Mouse (Mus musculus) cerebellum, adult 11-12 months (tissue): ENCODE results near the gene Frmd8.
"Not testable (repeated sequence)": the region's sequence is repeated elsewhere in the genome, so short reads cannot be mapped to it uniquely, and the experiment has no call there.

ENCODE experiments used
- DNase-seq: peaks from one replicate; pipeline ENCODE4 v3.0.0; 2022

Frmd8 gene

DNA sequence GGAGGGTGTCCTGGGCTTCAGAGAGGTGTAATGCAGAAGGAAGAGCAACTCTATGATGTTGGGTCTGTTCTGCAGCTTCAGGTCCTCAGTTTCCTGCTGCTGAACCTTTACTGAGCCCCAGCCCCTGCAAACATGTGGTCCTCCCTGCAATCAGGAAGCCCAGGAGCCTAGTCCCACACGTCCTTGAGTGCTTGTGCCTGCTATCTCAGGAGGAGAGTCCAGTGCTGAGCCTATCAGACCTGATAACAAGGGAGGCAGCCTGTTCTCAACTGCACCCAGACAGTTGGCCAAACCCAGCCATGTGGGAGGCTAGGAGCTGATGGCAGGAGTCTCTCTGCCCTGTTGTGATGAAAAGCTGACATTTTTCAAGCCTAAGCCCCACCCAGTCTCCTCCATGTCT is 8.9 kb upstream of the Frmd8 start:
- DNase-seq: no peak

DNA sequence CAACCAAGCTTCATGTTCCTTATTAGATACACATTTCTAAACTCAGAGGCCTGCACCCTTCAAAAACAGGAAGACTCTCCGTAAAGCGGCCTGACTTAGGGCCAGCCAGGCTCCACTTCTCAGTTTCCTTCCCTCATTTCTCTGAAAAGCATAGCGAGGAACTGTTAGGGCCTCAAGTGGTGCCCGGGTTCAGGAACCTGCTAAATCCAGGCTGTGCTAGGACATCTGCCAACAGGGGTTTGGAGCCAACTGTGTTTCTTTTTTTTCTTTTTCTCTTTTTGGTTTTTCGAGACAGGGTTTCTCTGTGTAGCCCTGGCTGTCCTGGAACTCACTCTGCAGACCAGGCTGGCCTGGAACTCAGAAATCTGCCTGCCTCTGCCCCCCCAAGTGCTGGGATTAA is 7.0 kb upstream of the Frmd8 start:
- not testable (repeated sequence) for DNase-seq

DNA sequence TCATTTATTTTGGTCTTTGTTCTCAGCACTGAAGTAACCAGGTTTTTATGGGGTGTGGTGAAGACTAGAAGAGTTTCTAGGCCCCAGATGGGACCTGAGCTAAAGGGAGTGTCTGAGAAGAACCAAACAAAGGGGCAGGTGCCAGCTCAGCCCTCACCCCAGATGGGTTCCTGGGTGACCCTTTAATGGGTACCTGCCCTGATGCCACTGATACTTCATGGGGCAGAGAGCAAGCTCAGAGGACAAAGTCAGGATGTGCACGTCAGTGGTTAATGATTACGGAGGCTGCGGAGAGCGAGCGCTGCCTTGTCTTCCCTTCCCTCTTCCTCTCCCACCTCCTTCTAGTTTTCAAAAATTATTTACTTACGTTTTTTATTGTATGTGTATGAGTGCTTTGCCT is 6.1 kb upstream of the Frmd8 start:
- DNase-seq: no peak

DNA sequence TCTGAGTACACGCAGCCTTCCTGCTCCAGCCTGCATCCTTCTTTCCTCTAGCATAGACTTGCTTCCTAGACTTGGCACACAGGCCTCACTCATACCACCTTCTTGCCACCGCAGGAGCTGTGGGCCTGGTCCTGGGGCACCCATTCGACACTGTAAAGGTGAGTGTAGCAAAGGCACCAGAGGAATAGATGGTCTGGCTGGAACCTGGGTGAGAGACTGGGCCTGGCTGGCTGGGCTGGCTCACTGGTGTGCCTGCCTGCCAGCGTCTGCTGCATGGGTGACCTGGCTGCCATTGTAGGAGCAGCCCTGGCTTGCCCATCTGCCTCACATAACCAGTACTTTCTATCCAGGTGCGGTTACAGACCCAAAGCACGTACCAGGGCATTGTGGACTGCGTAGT is 4.7 kb upstream of the Frmd8 start:
- no peak for DNase-seq

DNA sequence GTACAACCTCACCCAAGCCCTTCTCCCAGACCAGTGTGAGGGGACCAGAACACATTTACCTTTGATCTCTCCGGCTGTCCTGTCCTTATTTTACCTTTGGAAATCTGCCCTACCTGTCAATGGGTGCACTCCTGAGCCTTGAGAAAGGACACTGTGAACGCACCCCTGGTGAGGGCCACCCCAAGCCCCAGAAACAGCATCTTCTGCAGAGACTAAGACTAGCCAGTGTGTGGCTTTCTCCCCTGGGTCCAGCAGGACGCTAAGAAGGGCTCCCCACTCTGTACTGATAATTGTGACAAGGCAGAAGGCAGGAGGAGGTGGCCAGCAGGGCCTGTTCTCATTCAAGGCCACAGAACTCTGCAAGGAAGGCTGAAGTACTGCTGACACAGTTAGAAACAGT is 3.8 kb upstream of the Frmd8 start:
- DNase-seq: no peak

DNA sequence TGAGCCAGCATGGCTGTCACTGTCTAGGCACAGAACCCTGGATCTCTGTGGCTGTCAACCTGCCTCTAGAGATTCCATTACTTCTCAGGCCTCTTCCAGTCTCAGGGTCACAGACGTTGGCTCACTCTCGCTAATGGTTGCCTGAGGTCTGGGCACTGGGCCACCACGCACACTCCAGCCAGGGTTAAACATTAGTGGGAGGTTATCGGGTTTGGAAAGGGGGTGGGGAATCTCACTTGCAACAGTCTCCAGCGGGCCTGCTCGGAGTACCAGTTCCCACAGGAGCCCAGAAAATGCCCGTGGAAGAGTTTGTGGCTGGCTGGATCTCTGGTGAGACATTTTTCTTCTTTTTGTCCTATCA is 3.3 kb upstream of the Frmd8 start:
- DNase-seq: no peak

DNA sequence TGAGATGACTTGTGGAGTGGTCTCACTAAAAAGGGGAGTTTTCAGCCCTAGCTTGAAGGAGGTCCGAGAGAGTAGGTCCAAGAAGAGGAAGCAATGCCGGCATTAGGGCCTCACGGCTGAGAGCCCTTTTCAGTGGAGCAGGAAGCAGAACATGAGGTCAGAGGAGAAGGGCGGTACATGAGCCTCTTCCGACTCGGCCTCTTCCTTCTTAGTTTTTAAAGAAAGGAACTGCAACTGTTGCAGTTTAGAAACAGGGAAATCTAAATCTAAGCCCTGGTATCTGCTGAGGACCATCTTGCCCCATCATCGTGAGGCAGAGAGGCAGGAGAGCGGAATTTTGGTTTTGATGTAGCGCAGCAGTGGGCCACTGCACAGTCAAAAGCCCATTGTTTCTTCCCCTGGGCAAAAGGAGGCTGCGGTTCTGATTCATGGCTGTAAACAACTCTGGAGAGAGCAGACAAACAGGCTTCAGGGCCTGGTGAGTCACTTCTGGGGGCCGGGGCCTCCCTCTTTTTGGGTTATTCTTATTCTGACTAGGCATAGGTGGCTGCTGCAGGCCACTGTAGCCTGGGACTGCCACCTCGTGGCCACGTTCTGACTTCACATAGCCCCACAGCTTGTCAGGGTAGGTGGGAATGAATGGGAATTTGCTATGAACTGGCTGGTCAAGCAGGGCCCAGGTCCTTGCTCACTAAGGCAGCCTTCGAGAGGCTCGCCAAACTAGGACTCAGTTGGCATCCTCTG is 2.7 kb upstream of the Frmd8 start, which contains the start of gene Slc25a45:
Gene Slc25a45 (plus strand): TSS at position 191 of the 744 bp plus-strand sequence.
- DNase-seq: peak; percentile 74

DNA sequence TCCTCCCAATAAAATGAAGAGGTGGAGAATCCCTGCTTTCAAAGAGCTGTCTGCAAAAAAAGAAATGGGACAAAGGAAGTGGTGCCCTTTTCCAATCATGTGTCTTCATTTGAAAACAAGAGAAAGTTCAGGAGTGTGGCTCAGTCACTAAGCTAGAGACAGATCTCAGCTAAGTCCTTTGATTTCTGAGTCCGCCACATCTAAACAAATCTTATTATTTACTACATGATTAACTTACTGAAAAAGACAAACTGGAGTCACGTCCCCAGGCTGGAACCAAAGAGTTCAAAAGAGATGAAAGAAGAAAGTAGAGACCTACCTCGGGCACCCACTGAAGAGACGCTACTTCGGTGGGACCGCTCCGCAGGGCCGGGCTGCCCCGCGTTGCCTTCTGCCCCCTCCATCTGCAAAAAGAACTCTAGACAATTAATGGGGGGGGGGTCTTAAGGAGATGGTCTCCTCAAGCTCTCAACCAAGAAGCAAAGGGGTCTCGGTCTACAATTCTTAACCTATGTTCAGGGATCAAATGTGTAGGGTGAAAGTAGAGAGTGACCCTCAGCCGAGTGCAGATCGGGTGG is 594 bp downstream of the Frmd8 start:
- no peak for DNase-seq

DNA sequence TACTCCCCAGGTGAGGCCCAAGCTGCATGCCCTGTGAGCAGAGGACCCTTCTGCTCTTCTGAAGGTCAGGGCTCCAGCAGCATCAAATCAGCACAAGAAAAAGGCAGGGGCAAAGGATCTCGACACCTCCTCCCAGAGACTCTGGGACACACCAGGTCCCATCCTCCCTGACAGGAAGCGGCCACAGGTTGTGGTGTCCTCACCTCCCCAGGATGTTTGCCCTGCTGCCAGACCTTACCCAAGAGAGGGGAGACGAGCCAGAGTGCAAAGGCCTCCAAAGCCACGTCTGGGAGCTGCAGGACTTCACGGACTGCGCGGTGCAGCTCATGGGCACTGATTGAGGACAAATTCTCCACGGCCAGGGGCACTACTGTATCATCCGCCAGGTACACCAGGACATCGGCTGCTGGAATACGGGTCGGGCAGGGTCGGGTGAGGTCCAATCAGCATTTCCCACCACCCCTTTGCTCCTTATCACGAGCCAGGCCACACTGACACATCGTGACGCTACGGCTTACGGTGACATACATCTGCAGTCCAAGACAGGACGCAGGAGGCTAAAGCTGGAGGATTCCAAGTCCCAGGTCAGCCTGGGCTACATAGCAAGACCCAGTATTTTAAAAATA is 2.0 kb downstream of the Frmd8 start:
- no peak for DNase-seq

DNA sequence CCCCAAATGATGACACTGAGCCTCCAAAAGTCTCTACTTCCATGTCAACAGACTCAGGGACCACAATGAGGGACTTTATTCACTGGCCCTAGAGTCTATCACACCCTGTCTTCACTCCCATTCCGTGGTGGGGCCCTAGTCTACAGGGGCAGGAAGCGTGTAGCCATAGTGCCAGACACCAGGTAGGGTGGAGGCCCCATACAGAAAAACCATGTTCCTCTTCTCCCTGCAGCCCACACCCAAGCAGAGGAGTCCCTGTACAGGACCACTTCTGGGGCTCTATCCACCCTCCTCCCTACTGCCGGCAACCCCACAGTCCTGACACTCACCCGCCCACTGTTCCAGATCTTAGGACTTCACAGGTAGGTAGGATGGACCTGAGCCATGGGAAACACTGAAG is 2.5 kb downstream of the Frmd8 start:
- no peak for DNase-seq

DNA sequence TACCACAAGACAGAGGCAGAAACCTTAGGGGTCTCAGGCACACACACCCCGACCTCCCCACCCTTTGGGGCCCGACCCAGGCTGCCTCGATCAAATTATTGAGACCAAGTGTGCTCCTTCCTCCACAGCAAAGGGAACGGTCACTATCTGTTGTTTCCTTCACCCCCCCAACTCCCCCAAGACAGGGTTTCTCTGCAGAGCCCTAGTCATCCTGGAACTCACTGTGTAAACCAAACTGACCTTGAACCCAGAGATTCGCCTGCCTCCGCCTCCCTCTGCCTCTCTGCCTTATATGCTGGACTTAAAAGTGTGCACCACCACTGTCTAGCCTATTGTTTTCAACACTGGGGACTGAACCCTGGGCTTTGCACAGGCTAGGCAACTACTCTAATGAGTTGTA is 3.4 kb downstream of the Frmd8 start:
- no peak for DNase-seq

DNA sequence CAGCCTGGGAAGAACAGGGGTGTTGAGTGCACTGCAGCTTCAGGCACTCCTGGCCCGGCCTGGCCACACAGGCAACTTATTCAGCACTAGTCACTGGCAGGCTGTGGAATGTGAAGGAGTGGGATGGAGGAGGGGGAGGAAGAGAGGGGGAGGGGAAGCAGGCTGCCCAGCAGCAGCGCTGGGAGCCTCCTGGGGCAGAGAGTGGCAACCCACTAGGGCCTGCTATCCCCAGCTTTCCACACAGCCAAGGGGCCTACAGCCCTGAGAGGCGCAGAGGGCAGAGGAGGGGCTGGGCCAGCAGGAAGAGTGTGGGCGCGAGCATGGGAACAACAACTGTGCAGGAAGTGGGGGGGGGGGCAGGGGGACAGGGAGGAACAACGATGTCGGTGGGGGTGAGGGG is 3.8 kb downstream of the Frmd8 start:
- DNase-seq: no peak

DNA sequence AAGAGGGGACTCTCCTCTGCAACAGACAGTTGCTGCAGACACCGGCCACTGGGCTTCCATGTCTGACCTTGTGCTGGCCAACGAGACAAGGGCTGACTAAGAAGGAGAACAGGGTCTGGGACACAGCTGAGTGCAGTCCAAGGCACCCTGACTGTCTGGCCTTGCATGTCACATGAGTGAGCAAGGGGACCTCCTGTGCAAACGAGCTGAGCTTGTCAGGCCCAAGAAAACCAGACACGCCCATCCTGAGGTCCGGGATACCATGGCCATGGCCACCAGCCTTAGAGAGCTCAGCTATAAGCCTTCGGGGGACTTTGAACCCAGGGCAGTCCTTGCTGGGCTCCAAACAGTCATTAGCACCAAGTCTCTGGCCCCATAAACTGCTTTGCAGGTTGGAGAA is 7.0 kb downstream of the Frmd8 start:
- no peak for DNase-seq

DNA sequence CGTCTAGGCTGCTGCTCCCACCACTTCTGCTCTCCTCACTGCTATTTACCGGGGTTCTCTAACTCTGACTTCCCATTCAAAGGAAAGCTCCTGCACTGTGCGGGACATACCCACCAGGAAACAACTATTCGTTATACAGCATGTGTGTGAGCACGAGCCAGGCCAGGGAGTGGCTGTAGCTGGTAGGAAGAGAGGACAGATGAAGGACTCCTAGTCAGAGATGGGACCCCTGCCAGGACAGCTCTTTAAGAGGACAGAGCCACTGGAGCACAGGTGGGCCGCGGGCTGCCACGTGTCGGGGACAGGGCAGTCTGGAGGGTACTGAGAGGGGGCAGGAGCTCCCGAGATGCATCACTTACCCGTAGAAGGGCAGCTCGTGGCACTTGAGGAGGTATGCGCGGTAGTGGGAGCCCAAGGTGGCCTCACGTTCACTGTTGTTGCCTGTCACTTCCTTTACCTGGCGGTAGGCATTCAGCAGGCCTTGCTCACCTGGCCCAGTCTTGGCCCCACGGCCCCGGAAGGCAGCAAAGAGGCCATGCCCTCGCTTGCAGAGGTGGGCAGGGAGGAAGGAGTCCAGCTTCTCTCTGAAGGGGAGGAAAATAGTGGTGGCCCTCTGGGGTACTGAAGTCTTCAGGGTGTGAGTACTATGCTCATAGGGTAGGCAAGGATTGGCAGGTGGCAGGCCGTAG is 10.2 kb downstream of the Frmd8 start:
- DNase-seq: no peak

DNA sequence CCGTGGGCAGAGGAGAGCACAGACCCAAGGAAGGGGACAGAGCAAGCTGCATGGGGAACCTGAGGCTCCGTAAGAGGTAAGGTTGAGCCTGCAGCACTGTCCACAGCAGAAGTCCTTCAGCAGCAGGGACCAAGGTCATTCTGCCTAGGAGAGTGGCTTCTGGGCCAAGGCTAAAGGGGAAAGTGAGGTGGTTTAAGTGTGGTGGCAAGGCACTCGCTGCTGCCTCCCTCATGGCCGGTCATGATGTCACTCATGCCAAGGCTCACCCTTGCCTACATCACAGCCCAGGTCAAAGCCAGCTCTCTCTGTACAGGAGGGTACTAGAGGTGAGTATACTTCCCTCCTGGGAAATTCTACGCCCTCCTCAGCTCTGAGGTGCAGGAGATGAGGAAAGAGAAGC is 11.3 kb downstream of the Frmd8 start:
- DNase-seq: no peak

DNA sequence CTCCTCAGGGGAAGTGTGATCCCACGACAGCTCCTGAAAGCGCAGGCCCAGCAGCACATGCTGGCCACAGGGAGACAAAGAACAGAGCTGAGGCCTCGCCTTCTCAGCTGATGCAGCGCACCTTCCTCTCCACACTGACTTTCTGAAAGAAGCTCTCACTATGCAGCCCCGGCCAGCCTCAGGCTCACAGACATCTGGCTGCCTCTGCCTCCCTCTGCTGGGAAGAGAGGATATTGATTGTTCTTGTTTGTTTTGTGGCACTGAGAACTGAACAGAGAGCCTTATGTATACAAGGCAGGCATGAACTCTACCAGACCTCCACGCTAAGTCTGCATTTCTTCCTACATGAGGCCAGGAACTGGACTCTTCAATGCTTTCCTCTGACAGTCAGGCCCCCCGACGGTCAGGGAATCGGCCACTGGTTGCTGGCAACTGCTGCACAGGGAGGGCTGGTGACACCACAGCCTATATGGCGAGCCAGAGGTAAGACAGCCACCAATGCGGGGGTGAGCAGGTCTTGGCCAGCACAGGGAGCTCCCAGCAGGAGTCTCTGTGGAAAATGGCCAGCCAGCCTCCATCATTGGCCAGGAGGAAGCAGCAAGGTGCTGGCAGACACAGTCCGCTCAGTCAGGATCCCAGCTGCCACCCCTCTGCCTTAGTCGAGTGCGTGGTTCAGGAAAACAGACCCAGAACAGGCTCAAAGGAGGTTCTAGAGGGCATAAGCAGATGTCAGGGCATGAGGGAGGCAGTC is 12.6 kb downstream of the Frmd8 start:
- DNase-seq: peak; percentile 45

DNA sequence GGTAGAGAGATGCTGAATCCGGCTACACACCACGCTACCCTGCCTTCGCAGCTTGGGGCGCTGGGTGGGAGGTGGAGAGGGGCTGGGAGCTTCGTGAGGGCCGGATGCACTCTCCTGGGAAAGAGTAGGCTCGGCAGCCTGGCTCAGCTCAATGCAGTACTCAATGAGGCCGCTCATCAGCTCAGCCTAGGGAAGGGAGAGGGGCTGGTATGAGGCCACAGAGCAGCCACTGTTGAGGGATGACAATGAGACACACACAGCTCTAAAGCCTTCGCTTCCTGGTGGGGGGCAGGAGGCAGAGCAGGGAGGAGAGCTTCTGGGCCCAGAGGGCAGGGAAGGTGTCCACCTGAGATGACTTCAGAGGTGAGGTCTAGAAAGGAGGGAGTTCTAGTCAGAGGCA is 18.5 kb downstream of the Frmd8 start:
- no peak for DNase-seq

DNA sequence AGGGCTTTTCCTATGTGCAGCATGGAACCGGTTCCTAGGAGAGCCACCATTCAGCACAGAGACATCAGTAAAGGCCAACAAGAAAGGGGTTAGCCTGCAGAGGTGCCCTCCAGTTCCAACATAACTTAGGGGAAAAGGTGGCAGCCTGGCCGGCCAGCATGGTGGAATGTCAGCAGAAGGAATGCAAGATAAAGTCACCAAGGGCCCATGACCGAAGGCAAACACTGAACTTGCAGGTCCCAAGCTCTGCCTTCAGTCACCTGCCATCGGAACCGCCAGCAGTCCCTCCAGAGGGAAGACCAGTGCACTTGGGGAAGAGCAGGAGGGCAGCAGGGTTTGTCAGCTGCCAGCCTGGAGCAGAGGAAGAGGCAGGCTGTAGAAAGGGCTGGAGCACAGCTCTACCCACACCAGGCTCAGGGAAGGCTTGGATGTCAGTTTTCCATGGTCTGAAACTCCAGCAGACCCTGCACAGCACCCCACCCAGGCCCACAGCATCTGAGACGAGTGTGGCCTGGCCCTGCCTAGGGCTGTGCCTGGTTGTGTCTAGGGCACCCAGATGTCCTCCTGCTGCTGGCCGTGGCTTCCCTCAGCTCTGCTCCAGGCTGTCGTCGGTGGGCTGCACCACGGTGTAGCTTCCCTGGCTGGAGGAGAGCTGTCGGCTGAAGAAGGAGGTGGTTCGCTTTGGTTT is 22.9 kb downstream of the Frmd8 start:
- no peak for DNase-seq

DNA sequence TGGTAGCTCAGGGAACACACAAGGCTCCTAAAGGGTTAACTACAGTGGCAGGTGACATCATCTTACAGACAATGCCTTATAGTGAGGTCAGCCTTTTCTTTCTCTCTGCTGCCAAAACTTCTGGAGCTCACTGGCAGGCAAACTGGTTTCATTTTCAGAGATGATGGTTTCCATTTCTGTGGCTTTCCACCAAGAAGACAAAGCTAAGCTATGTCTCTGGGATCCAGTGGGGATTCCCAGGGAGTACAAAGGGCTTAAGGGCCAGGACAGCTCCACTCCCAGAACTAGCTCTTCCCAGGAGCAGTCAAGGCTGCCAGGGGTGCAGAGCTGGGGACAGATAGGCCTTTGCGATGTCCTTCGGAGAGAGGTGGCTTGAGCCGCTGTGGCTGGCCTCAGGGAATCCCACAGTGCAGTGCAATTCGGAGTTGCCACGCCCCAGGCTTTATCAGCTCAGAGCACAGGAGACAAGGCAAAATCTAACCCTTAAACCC is 23.5 kb downstream of the Frmd8 start:
- DNase-seq: no peak

DNA sequence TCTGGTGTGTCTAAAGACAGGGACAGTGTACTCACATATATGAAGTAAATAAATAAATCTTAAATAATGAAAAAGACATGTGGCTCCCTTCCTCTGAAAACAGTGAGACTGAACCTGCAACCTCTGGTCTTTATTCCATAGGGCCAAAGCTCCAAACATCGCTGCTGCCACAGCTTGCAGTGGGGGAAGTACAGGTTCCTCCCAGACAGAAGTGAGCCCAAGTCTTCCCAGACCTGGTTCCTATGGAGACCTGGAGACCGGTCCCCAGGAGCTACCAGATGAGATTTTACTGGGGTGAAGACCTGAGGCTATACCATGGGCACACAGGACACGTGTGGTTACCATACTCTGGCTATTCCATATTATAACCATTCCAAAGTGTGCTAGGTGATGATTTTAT is 24.2 kb downstream of the Frmd8 start:
- no peak for DNase-seq

DNA sequence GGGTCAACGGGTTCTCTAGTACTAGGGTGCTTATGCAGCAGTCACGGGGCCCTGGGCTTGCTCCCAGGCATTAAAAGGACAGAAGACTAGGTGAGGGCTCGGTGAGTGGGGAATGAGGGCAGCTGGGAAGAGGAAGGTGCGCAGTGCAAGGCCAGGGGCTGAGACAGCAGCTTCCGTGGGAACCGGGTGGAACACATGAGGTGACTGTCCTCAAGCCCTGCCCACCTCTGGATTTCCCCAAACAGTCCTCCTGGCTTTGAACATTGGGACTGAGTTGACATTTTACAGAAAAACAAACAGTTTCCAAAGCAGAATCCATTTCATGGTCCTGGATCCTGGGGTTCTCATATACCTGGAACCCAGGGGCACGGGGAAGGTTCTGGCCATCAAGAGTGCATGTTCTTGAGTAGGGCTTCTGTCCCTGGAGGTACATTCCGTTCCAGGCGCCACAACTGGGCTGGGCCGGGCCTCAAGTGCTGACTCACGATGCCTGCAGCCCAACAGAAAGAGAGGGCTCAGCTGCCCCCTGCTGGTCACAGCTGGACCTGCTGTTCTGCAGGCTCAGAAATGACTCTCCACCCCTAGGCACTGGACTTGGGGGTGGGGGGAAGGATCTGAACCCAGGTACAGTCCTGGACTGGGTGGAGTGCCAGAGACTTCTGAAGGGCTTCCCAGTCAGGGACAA is 25.1 kb downstream of the Frmd8 start:
- DNase-seq: peak; percentile 92
